Mouse (Mus musculus) ZHBTc4 (cell line): ENCODE results near the gene Maco1.
"Not testable (repeated sequence)": the region's sequence is repeated elsewhere in the genome, so short reads cannot be mapped to it uniquely, and the experiment has no call there.

Experiments used
- DNase-seq: peaks from one replicate; pipeline ENCODE4 v3.0.0-alpha.2; 2011; ENCODE audit warnings: low read depth, low spot score

Maco1 gene

GRCm38 (mm10) chr4:134858494-134858893, 5.3 kb upstream of the Maco1 start:
- no peak for DNase-seq

- peak; percentile 92 for DNase-seq
Measured at GRCm38 (mm10) chr4:134856501-134856900, 3.4 kb upstream of the Maco1 start.

- DNase-seq = no peak
Measured at GRCm38 (mm10) chr4:134856056-134856455, 2.9 kb upstream of the Maco1 start.

DNA sequence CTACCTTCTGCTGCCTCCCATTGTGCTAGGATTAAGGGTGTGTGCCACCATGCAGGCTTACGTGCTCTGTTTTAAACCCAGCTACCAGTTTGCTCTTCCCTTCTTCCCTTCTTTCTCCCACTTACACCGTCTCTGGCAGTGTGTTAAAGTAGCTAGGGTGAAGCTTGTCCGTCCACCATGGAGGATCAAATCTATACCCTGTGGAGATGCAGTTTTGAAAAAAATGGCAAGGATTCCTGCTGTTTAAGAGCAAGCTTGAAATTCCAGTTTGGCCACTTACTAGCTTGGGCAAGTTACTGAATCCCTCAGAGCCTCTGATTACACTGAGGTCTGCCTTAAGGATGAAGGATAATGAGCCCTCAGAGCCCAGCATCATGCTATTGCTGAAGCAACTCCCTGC, 2.2 kb upstream of the Maco1 start:
- DNase-seq = no peak

DNA sequence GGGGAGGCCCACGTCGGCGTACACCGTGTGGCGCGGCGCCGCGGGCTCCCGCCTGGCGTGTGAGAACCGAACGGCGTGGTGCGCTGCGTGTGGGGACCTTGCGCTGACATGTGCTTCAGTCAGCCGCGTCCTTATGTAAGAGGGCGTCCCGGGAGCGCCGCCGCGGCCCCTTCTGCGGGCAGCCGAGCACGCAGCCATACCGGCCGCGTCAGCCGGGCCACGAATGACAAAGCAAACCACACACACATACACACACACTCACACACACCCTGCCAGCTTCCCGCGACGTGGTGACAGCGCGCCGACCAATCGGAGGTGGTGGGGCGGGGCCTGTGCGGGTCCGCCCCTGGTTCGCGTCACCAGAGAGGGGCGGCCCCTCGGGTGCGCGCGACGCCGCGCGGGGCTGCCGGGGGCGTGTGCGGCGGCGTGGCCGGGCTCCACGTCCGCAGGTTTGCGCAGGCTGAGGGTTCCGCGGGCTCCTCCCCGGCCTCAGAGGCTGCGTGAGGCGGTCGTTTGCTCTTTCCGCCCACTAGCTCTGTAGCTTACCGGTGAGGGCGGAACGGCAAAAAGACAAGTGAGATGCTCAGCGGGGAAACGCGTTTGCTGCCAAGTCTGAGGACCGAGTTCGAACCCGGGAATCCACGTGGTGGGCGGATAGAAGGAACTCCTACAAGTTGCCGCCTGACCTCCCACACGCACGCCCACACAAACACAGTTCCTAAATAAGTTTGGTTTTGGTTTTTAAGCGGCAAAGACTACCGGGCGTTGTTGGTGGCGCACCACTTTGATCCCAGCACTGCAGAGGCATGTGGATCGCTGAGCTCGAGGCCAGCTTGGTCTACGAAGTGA, 716 bp upstream of the Maco1 start:
- DNase-seq = peak; percentile 95

GRCm38 (mm10) chr4:134852438-134853255, 498 bp downstream of the Maco1 start:
- DNase-seq = peak; percentile 58

- DNase-seq = no peak
Measured at GRCm38 (mm10) chr4:134851876-134852275, 1.3 kb downstream of the Maco1 start.

DNA sequence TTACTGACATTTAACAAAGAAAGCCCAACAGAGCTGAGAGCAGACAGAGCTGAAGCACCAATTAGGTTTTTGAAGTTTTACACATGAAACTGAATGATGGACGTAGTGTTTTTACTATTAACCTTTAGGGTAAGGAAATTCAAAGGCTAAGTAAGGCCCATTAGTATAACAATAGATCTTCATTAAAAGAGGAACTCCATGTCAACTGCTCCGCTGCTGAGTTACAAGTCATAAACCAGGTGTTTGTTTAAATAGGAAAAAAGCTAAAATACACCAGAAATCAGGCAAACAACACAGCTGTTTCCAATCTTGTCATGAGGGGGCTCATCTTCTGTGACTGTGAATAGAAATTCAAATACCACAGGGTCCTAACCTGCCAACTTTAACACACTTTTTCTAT, 1.9 kb downstream of the Maco1 start:
- no peak for DNase-seq

- no peak for DNase-seq
Measured at GRCm38 (mm10) chr4:134850551-134850950, 2.6 kb downstream of the Maco1 start.

GRCm38 (mm10) chr4:134847587-134847986, 5.6 kb downstream of the Maco1 start:
- DNase-seq = no peak

DNA sequence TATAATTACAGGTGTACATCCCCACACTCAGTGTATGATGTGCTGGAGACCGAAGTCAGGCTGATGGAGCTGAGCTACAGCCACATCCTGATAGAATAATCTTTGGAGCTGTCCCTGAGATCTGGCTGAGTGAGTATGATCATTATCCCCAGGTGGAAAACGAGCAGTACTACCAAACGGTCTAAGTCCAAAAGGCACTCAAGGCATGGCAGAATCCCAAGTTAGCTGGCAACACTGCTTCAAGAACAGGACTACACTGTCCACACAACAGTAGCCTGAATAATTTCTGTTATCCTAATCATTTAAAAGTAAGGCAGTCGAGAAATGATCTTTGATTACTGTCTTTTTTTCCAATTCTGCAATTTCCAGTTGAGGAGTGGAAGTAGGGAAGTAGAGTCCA, 9.6 kb downstream of the Maco1 start:
- no peak for DNase-seq

- DNase-seq = no peak
Measured at GRCm38 (mm10) chr4:134840231-134840630, 12.9 kb downstream of the Maco1 start.

DNA sequence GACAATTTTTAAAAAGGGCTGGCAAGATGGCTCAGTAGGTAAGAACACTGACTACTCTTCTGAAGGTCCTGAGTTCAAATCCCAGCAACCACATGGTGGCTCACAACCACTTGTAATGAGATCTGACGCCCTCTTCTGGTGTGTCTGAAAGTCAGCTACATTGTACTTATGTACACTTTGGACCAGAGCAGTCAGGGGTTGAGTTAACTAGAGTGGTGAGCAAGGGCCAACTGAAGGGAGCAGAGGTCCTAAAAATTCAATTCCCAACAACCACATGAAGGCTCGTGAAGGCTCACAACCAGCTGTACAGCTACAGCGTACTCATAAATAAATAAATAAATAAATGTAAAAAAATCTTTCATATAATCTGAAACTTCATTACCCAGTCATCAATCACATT, 14.4 kb downstream of the Maco1 start:
- not testable (repeated sequence) for DNase-seq

- peak; percentile 37 for DNase-seq
Measured at GRCm38 (mm10) chr4:134838221-134838620, 14.9 kb downstream of the Maco1 start.

DNA sequence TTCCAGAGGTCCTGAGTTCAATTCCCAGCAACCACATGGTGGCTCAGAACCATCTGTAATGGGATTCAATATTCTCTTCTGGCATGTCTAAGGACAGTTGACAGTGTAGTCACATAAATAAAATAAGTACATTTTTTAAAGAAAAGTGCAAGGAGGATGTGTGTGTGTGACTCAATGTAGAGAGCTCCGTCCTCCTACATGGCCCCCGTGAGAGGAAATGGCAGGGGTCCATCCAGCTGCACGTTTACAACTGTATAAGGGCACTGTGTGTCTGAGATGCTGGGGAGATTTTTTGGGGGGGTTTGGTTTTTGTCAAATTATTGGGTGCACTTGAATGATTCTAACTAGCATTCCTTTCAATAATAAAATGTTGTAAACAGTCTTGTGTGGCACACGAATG, 17.7 kb downstream of the Maco1 start:
- DNase-seq = no peak

DNA sequence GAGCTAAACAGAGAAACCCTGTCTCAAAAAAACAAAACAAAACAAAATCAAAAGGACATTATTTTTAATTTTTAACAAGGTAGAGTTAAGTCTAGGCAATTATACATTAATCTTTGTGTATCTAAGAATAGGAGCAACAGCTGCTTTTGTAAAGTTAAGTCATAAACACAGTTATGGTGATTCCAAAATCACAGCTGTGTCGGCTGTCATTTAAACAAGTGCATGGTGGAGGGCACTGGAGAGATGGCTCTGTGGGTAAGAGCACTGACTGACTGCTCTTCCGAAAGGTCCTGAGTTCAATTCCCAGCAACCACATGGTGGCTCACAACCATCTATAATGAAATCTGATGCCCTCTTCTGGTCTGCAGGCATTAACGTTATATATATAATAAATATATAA, 21.2 kb downstream of the Maco1 start:
- DNase-seq = no peak

DNA sequence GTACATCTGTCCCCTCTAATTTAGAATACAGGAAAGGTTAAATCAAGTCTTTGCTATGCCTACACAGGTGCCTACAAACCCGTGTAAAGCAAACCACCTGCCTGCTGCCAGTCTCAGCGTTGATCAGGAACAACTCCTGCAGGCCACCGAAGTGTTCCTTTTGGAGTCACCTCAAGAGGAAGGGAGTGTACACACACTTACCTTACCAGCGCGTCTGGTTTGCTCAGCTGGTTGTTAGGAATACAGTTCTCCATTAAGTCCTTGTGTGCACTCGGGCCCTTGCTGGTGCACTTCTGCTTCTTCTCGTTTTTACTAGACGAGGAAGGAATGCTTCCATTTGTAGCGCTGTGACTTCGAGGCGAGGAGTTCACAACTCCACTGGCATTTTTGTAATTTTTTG, 25.3 kb downstream of the Maco1 start:
- no peak for DNase-seq

DNA sequence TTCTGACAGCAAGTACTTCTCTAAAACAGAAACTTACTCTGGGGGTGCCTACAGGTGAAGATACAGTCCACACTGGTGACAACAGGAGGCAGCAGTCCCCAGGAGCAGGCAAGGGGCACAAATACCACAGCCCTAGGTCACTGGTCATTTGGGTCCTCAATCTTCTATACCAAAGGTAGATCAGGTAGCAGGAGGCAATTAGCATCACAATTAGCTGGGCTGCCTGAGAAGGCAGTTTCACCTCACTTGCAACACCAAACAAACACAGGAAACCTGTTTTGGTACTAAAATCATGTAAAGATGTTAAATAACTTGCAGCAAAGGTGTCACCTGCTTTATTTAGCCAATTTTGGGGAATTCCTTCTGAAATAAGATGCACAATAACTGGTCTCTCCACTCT, 26.8 kb downstream of the Maco1 start:
- no peak for DNase-seq

DNA sequence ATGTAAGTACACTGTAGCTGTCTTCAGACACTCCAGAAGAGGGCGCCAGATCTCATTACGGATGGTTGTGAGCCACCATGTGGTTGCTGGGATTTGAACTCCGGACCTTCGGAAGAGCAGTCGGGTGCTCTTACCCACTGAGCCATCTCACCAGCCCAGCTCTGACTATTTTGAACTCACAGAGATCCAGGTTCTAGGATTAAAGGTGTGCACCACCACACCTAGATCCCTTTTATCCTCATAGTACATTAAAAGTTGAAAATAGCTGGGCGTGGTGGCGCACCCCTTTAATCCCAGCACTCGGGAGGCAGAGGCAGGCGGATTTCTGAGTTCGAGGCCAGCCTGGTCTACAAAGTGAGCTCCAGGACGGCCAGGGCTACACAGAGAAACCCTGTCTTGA, 27.3 kb downstream of the Maco1 start:
- DNase-seq = not testable (repeated sequence)

GRCm38 (mm10) chr4:134823560-134823959, 29.6 kb downstream of the Maco1 start:
- no peak for DNase-seq

GRCm38 (mm10) chr4:134821061-134821460, 32.1 kb downstream of the Maco1 start:
- DNase-seq = no peak

DNA sequence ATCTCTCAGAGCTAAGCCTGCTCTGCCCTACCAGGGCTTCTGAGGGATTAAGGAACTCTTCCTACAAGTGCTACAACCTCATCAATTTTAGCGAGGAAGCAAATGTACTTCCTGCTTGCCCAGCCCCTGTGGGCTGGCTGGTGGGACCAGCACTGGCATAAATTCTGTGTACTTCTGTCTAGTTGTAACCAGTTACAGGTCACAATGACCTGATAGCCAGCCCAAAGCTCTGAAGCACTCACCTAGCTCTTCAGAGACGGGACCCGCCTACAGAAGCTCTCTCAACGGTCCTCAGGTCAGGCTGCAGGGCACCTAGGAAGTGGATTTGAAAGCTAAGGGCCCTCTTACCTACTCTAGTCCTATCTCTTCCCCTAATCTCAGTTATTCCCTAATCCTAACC, 35.4 kb downstream of the Maco1 start:
- peak; percentile 58 for DNase-seq

GRCm38 (mm10) chr4:134814229-134814571, 38.9 kb downstream of the Maco1 start:
- no peak for DNase-seq
